Mouse (Mus musculus) neural tube, embryonic 14.5 days (tissue): Measurements from ENCODE around the gene Cand2. TPM values are rescaled to one million over a fixed set of nuclear protein-coding genes. Genes with fewer than 3 reads are reported as not detected.
A peak's percentile ranks its signal among the peaks of the same experiment; 100 is the strongest.

Experiments
- ATAC-seq: fragments of 200-750 bp; cut with Nextera tagmentation; 2 replicates; pipeline ENCODE4 v1.8.0; 2017; ENCODE audit warnings: low read depth, mild to moderate bottlenecking, moderate TSS enrichment, moderate library complexity
- H3K27ac ChIP-seq: fragments of 300-500 bp; sonication (generic); 2 replicates; pipeline ENCODE4 v1.5.1; 2014; ENCODE audit warnings: low read depth, mild to moderate bottlenecking, control low read depth, low read length, moderate library complexity, mixed read lengths
- H3K27me3 ChIP-seq: fragments of 300-500 bp; sonication (generic); 2 replicates; pipeline ENCODE4 v1.6.1; 2014; ENCODE audit warnings: low read length; ENCODE audit not compliant: control insufficient read depth, insufficient read depth
- H3K36me3 ChIP-seq: fragments of 300-500 bp; sonication (generic); 2 replicates; pipeline ENCODE4 v1.6.1; 2014; ENCODE audit warnings: low read length, mixed read lengths; ENCODE audit not compliant: control insufficient read depth, insufficient read depth
- H3K4me1 ChIP-seq: fragments of 300-500 bp; sonication (generic); 2 replicates; pipeline ENCODE4 v1.6.1; 2014; ENCODE audit warnings: low read length; ENCODE audit not compliant: control insufficient read depth, insufficient read depth
- H3K4me2 ChIP-seq: fragments of 300-500 bp; sonication (generic); 2 replicates; pipeline ENCODE4 v1.6.1; 2014; ENCODE audit warnings: mild to moderate bottlenecking, low read depth, low read length, control low read depth
- H3K4me3 ChIP-seq: fragments of 300-500 bp; sonication (generic); 2 replicates; pipeline ENCODE4 v1.5.1; 2014; ENCODE audit warnings: low read depth, low read length, control low read depth, mixed read lengths
- H3K9ac ChIP-seq: fragments of 300-500 bp; sonication (generic); replicated peaks from 2 replicates; pipeline ENCODE4 v1.6.1; 2014; ENCODE audit warnings: low read depth, mild to moderate bottlenecking, control low read depth, low read length, mixed read lengths
- H3K9me3 ChIP-seq: fragments of 300-500 bp; sonication (generic); 2 replicates; pipeline ENCODE4 v1.6.1; 2016; ENCODE audit warnings: low read length; ENCODE audit not compliant: control insufficient read depth
- WGBS: fragments of 180-500 bp; shearing (Covaris S2); extraction: QIAGEN DNeasy Blood & Tissue Kit; methylation state at CpG from one replicate; pipeline ENCODE4 v1.1.7; 2014; 5-methylcytosine and 5-hydroxymethylcytosine counted together
- polyA plus RNA-seq: library from polyadenylated mRNA; unstranded; fragments of >200 nt; fragmentation: Nextera tagmentation; extraction: Ambion mirVana; gene quantifications from 2 replicates; pipeline ENCODE4 v1.2.1, GENCODE M21; 2014

Gene Cand2
- polyA plus RNA-seq, 1 experiment from 2014 or later, result 8.3 TPM

DNA sequence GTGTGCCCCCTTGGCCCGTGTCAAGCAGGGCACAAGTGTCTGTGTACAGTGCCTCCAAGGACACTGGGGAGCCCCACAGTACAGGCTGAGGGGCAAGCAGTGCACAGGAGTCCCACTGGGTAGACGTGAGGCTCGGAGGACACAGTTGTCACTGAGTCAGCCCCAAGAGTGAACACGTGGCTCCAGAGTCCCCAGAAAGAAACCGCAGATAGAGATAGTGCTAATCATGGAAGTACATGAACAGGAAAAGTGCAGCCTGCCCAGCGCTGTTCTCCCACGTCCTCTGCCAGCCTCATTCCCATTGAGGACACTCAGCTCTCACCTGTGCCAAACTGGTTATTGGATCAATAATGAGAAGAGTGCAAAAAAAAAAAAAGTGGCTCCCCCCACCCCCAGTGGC is 18.8 kb upstream of the Cand2 start:
- whole genome bisulfite sequencing, result 81% methylated on average over 7 of the region's 7 CpGs
- H3K4me2 ChIP-seq, result no peak overlapping the region
- H3K36me3 ChIP-seq, result no peaks in the 10 kb centered on the region
- H3K4me3 ChIP-seq, result no peak overlapping the region
- no peak for ATAC-seq
- no peak overlapping the region for H3K27ac ChIP-seq
- H3K27me3 ChIP-seq, result no peaks in the 10 kb centered on the region
- no peaks in the 10 kb centered on the region for H3K4me1 ChIP-seq
- H3K9ac ChIP-seq, result no peak overlapping the region
- H3K9me3 ChIP-seq, result no peaks in the 10 kb centered on the region

DNA sequence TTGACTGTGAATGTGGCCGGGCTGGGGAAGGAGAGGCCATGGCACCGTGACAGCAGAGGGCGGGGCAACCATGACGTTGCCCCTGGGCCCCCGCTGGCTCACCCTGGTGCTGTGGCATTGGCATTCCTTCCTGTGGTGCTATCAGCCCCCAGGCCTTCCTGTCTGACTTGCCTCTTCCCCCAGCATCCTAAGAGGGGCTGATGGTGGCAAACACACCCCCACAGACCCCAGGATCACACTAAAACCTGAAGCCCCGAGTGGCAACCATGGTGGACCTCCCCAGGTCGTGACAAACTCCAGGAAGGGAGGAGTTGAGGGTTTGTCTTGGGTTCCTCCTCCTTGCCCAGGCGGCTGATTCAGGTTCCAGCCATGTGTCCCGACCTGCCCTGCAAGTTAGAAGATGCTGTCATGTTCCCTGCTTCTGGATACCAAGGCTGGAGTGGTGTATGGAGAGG is 15.3 kb upstream of the Cand2 start:
- no peaks in the 10 kb centered on the region for H3K27me3 ChIP-seq
- no peak for ATAC-seq
- no peak overlapping the region for H3K9ac ChIP-seq
- H3K9me3 ChIP-seq, result no peaks in the 10 kb centered on the region
- no peaks in the 10 kb centered on the region; the same call in 1 of the 2 replicates for H3K4me1 ChIP-seq
- 76% methylated on average over 9 of the region's 9 CpGs for WGBS
- no peak overlapping the region for H3K4me3 ChIP-seq
- H3K27ac ChIP-seq, result no peak overlapping the region
- no peaks in the 10 kb centered on the region for H3K36me3 ChIP-seq
- H3K4me2 ChIP-seq, result no peak overlapping the region

DNA sequence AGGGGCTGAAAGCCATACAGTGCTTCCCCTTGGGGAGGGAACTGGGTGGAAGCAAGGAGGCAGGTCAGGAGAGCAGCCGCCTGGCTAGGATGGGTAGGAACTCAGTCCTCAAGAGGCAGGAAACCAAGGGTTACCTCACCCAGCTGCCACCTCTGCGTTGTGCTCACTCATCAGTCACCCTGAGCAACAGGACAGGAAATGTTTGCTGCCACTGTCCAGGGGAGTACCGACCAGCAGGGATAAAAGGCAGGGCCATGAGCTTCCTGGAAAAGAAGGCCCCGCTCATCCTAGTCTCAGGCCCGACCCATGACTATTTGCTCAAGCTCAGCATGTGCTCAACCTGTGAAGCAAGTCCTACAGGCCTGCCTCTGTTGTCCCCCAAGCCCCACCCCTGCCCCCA is 14.9 kb upstream of the Cand2 start:
- H3K9ac ChIP-seq, result no peak overlapping the region
- H3K4me3 ChIP-seq, result no peak overlapping the region
- no peaks in the 10 kb centered on the region for H3K9me3 ChIP-seq
- no peak for ATAC-seq
- 51% methylated on average over 5 of the region's 5 CpGs for WGBS
- no peak overlapping the region for H3K4me2 ChIP-seq
- H3K4me1 ChIP-seq, result no peaks in the 10 kb centered on the region; the same call in 1 of the 2 replicates
- H3K36me3 ChIP-seq, result no peaks in the 10 kb centered on the region
- H3K27me3 ChIP-seq, result no peaks in the 10 kb centered on the region
- no peak overlapping the region for H3K27ac ChIP-seq

GRCm38 (mm10) chr6:115760137-115760536 is 14.2 kb upstream of the Cand2 start:
- no peak for ATAC-seq
- Histone ChIP-seq H3K4me2 (no peak overlapping the region), H3K36me3 (no peaks in the 10 kb centered on the region), H3K9me3 (no peaks in the 10 kb centered on the region), H3K4me3 (no peak overlapping the region), H3K27ac (no peak overlapping the region), H3K4me1 (no peaks in the 10 kb centered on the region; the same call in 1 of the 2 replicates), H3K27me3 (no peaks in the 10 kb centered on the region), H3K9ac (no peak overlapping the region)
- WGBS, result 94% methylated on average over 4 of the region's 4 CpGs

- no peak overlapping the region for H3K27ac ChIP-seq
- H3K36me3 ChIP-seq, result no peaks in the 10 kb centered on the region
- no peak for ATAC-seq
- H3K9me3 ChIP-seq, result no peaks in the 10 kb centered on the region
- WGBS, result 68% methylated on average over 4 of the region's 4 CpGs
- no peak overlapping the region for H3K9ac ChIP-seq
- H3K4me2 ChIP-seq, result no peak overlapping the region
- no peaks in the 10 kb centered on the region; the same call in 1 of the 2 replicates for H3K4me1 ChIP-seq
- H3K27me3 ChIP-seq, result no peaks in the 10 kb centered on the region
- H3K4me3 ChIP-seq, result no peak overlapping the region
Measured at GRCm38 (mm10) chr6:115760982-115761381, 13.4 kb upstream of the Cand2 start.

DNA sequence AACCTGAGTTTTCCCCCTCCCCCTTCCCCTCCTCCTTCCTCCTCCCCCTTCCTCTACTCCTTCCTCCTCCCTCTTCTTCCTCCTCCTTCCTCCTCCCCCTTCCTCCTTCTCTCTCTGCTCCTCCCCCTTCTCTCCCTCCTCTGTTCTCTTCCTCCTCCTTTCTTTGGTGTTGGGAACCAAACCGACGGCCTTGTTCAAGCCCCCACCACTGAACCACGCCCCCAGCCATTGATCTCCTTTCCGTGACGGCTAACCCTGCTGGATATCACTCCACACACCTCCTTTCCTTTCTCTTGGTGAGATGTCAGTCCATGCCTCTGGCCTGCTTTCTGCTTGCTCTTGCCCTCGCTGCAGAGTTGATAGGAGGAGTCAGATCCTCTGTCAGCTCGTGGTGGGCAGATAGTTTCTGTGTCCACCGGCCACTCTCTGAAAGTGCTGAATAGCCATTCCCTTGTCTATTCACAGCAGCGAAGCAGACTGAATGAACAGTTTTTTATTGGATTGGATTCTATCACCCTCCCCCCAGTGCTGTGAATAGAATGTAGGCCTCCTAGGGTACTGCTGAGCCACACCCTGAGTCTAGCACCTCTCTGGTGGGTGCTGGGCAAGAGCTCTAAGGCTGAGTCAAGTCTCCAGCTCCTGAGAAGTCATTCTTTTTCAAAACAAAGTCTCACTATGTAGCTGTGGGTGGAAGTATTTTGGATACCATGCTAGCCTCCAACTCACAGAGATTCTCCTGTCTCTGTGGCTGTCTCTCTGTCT is 12.2 kb upstream of the Cand2 start, which contains the start of gene Tmem40:
Gene Tmem40 (minus strand): TSS at position 416 of the 762 bp plus-strand sequence.
- H3K9me3 ChIP-seq, result no peaks in the 10 kb centered on the region
- H3K27me3 ChIP-seq, result no peaks in the 10 kb centered on the region
- no peaks in the 10 kb centered on the region for H3K36me3 ChIP-seq
- ATAC-seq, result no peak; the same call in 1 of the 2 replicates
- H3K4me3 ChIP-seq, result no peak within 1 kb of the TSS
- H3K4me2 ChIP-seq, result no peak within 1 kb of the TSS; the same call in 1 of the 2 replicates
- no peak within 1 kb of the TSS for H3K9ac ChIP-seq
- WGBS, result 1% methylated on average over 9 of the region's 9 CpGs
- H3K4me1 ChIP-seq, result no peaks in the 10 kb centered on the region; the same call in 1 of the 2 replicates
- peak within 1 kb of the TSS; percentile 12; the same call in 1 of the 2 replicates for H3K27ac ChIP-seq

GRCm38 (mm10) chr6:115764179-115764578 is 10.2 kb upstream of the Cand2 start:
- Histone ChIP-seq H3K4me3 (no peak overlapping the region), H3K36me3 (no peaks in the 10 kb centered on the region), H3K27ac (peak overlapping the region; percentile 52), H3K9ac (no peak overlapping the region), H3K4me2 (no peak overlapping the region), H3K27me3 (no peaks in the 10 kb centered on the region), H3K4me1 (no peaks in the 10 kb centered on the region; the same call in 1 of the 2 replicates), H3K9me3 (no peaks in the 10 kb centered on the region)
- WGBS, result 6% methylated on average over 7 of the region's 7 CpGs
- peak; percentile 93 for ATAC-seq

GRCm38 (mm10) chr6:115767357-115767756 is 7.0 kb upstream of the Cand2 start:
- no peak for ATAC-seq
- no peak overlapping the region for H3K4me2 ChIP-seq
- no peak overlapping the region for H3K4me3 ChIP-seq
- no peaks in the 10 kb centered on the region; the same call in 1 of the 2 replicates for H3K4me1 ChIP-seq
- H3K27me3 ChIP-seq, result no peaks in the 10 kb centered on the region
- no peak overlapping the region for H3K9ac ChIP-seq
- H3K36me3 ChIP-seq, result no peaks in the 10 kb centered on the region
- H3K9me3 ChIP-seq, result no peaks in the 10 kb centered on the region
- H3K27ac ChIP-seq, result no peak overlapping the region
- 47% methylated on average over 9 of the region's 9 CpGs for WGBS

DNA sequence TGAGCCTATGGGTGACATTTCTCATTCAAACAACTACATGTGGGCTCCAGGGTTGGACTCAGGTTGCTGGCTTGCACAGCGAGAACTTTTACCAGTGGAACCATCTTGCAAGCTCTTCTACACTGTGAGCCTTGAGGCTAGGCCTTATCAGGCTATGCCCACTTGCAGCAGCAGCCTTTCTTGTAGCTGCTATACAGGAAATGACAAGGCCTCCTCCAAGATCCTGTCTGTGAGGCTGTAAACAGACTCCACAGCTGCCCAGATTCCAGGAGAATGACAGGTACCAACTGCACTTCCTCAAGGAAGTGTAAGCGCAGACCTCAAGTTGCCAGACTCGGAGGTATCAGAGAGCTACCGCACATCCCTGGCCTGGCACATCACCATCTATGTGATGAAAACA is 6.1 kb upstream of the Cand2 start:
- H3K4me1 ChIP-seq, result no peaks in the 10 kb centered on the region; the same call in 1 of the 2 replicates
- no peak overlapping the region for H3K4me2 ChIP-seq
- H3K36me3 ChIP-seq, result no peaks in the 10 kb centered on the region
- no peak for ATAC-seq
- 92% methylated on average over 4 of the region's 4 CpGs for WGBS
- H3K9me3 ChIP-seq, result no peaks in the 10 kb centered on the region
- no peaks in the 10 kb centered on the region for H3K27me3 ChIP-seq
- no peak overlapping the region for H3K27ac ChIP-seq
- no peak overlapping the region for H3K4me3 ChIP-seq
- no peak overlapping the region for H3K9ac ChIP-seq
